Mouse (Mus musculus) left cerebral cortex, adult 2 months (tissue): ENCODE data around the gene Slc30a9. TPM values are rescaled to one million over a fixed set of nuclear protein-coding genes. Genes with fewer than 3 reads are reported as not detected.
A peak's percentile ranks its signal among the peaks of the same experiment; 100 is the strongest.

Experiments
- DNase-seq, 2 experiments: peaks; one replicate each; pipeline ENCODE4 v3.0.0; 2021 to 2022; ENCODE audit warnings: low spot score in 2 of 2, mixed read lengths in 1 of 2; ENCODE audit errors: extremely low spot score in 1 of 2
- H3K27ac ChIP-seq: fragments of 200-600 bp; 2 replicates; pipeline ENCODE4 v1.8.1; 2022
- H3K4me3 ChIP-seq: fragments of 200-600 bp; 2 replicates; pipeline ENCODE4 v1.8.1; 2022
- CTCF ChIP-seq: fragments of 200-600 bp; IDR thresholded peaks from 2 replicates; pipeline ENCODE4 v1.8.1; 2022; ENCODE audit warnings: antibody characterized with exemption, mild to moderate bottlenecking, moderate library complexity
- intact Hi-C: fragments of 180-260 bp; cut with DNase I; formaldehyde crosslinking; loops from one replicate; pipeline ENCODE4 v1.15.1; 2025
- long read RNA-seq, 2 experiments: library from polyadenylated mRNA; stranded (forward); transcript quantifications; one replicate each; pipeline ENCODE4 v2.0.0; 2021; ENCODE audit warnings: borderline mapping rate in 2 of 2
- total RNA-seq, 2 experiments: library from RNA; stranded (reverse); gene quantifications; 2 replicates each; pipeline ENCODE4 v1.2.3; 2021

The Slc30a9 gene
- 100 to 1,000 TPM; 168 to 178 TPM for total RNA-seq
- long read RNA-seq, experiment 1, full-length matches to known transcripts, result 258 of 293 reads
- long read RNA-seq, experiment 1, partial matches to known transcripts, result 11 of 293 reads
- long read RNA-seq, experiment 1, other reads (novel, unspliced or antisense), result 24 of 293 reads
- long read RNA-seq, experiment 2, full-length matches to known transcripts, result 194 of 228 reads
- long read RNA-seq, experiment 2, partial matches to known transcripts, result 8 of 228 reads
- long read RNA-seq, experiment 2, other reads (novel, unspliced or antisense), result 26 of 228 reads

DNA sequence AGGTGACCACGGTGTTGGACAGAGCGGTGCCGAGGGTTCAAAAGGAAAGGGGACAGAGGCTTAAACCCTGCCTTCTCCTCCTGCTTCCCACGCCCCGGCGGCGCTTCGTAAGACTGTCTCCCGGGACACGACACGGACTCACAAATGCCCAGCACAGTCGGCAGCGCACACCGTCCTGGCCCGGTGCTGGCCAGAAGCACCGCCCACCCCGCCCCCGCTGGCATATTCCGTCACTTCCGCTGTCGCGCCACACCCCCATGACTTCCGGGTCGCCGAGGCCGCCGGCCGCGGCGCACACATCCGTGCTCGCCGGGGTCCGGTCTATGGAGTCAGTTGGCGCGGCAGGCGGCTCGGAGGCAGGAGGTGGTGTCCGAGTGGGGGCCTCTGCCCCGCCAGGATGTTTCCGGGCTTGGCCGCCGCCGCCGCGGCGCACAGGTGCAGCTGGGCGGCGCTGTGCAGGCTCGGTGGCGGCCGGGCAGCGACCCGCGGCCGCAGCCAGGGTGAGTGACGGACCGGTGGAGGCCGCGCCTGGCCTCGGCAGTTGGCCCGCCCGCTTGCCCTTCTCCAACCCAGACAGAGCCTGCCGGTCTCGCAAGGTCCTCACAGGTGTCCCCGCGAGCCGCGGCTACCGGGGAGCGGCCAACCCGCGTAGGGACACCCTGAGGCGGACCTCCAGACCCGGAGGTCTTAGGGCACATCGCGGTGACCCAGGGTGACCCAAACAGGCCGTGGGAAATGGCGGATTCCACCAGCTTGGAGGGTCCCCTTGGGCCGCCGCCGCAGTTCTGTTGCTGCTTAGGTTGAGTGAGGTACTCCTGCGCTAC lies at the start of gene Slc30a9:
Gene Slc30a9 (plus strand): TSS at position 258 of the 824 bp plus-strand sequence.
- DNase-seq, result peak; percentile 92 to 94
- H3K4me3 ChIP-seq, result peak within 1 kb of the TSS; percentile 75
- intact Hi-C loops, result loop anchor here (2.0 to 5.0 kb wide), 2 partner anchors 46 to 115 kb away; partner anchors contain the start of gene Tmem33
- peak; percentile 18 for TF ChIP-seq CTCF
- peak within 1 kb of the TSS; percentile 96 for H3K27ac ChIP-seq

DNA sequence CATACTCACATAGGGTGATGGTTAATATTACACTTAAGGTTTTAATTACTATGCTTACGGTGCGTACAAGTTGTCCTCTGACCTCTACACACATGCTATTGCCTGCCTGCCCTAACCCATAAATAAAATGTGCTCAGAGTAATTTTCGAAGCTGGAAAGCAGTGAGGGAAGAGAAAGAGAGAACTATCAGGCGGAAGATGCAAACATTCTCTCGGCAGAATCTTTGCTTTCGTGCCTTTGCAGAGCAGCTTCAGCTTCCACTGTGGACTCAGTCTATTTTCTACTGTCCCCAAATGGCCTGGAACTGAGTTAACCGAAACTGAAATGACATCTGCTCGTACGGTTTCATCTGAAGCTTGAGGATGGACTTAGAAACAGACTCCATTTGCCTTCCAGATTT lies 48.3 kb upstream of the Slc30a9 start:
- TF ChIP-seq CTCF, result no peak
- DNase-seq, result no peak
- Histone ChIP-seq H3K4me3 (no peak overlapping the region), H3K27ac (peak overlapping the region; percentile 16; the same call in 1 of the 2 replicates)
- intact Hi-C loops, result no loop called here

DNA sequence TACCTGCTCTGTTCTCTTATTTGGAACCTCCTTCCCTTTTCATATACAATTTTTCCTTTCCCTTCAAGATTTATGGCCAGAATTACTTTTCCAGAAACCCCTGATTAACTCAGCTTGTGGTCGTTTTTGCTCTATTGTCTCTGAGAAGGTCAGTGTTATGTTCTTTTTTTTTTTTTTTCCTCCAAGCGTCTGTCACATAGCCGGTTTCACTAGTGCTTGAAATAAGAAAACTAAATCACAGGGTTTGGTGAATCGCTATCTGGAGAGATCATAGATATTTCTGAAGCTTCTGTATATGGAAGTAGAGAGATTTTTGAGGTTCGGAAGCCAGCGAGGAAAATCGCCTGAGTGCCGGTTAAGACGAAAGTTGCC lies 46.6 kb upstream of the Slc30a9 start:
- Histone ChIP-seq H3K27ac (peak overlapping the region; percentile 94; the same call in 1 of the 2 replicates), H3K4me3 (peak overlapping the region; percentile 83)
- TF ChIP-seq CTCF, result no peak
- intact Hi-C loops, result loop anchor here (2.0 kb wide), 1 partner anchor 47 kb away; the partner anchor contains the start of gene Slc30a9
- DNase-seq, result no peak

DNA sequence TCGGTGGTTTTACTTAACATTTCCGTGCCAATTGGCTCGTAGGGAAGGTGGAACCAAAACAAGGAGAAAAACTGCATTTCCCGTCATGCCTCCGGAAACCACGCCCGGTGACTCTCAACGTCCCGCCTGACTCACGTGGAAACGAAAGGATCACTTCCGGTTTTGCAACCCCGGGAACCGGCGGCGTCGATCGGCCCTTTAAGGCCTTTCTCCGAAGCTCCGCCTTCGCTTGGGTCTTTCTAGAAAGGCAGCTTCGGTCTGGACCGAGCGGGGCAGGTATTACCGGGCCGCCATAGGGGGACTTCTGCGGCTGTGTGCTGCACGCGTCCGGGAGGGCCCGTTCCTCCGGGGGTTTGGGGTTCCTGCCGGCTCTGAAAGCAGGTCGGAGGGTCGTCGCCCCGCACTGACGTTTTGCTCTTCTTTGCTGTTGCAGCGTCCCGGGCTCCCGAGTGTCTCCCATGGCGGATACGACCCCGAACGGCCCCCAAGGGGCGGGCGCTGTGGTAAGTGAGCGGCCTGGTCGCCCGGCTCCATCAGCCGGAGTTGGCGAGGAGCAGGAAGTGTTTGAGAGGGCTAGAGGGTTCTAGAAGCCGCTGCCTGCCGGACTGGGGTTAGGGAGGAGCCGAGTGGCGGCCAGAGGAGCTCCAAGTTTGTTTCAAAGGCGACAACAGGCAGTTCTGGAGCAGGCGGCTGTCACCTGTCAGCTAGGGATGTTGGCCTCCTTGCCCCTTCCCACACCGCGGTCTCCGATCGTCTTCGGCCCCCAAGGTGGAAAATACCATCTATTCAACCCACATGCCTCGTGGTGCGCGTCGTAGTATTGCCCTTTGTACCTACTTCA lies 46.0 kb upstream of the Slc30a9 start, which contains the start of gene Tmem33:
Gene Tmem33 (plus strand): TSS at position 35 of the 841 bp plus-strand sequence.
- intact Hi-C loops, result loop anchor here (2.0 kb wide), 1 partner anchor 46 kb away; the partner anchor contains the start of gene Slc30a9
- peak; percentile 87 to 91 for DNase-seq
- H3K4me3 ChIP-seq, result peak within 1 kb of the TSS; percentile 83
- no peak for TF ChIP-seq CTCF
- peak within 1 kb of the TSS; percentile 94 for H3K27ac ChIP-seq

DNA sequence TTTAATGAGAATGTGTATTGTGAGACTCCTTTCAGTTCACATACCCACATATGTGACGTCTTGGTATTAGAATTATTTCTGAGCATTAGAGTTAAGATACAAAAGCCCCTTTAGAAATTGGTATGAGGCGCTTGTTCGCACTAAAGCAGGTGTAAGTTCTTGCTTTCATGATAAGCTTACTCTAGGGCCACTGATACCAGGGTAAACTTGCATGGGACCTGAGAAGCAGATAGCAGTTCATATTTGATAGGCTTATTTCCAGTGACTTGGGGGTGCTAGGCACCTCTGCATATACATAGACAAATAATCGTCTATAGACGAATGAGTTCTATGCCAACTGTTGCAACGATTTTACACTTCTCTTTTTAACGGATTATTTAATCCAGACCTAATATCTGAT lies 43.8 kb upstream of the Slc30a9 start:
- Histone ChIP-seq H3K4me3 (no peak overlapping the region), H3K27ac (no peak overlapping the region)
- no peak for DNase-seq
- intact Hi-C loops, result no loop called here
- no peak for TF ChIP-seq CTCF

DNA sequence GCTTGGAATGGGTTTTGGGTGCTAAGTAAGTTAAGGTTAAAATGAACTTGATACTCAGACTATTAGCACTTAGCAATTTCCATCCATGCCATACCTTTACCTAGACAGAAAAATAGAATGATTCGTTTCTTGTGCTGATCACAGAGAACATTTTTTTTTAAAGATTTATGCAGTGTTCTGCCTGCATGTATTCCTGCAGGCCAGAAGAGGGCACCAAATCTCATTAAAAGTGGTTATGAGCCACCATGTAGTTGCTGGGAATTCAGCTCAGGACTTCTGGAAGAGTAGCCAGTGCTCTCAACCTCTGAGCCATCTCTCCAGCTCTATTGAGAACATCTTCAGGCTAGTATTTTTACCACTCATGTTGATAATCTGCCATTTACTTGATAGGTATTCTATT lies 40.6 kb upstream of the Slc30a9 start:
- no peak overlapping the region for H3K27ac ChIP-seq
- intact Hi-C loops, result no loop called here
- peak; percentile 49 for TF ChIP-seq CTCF
- no peak for DNase-seq
- H3K4me3 ChIP-seq, result no peak overlapping the region

DNA sequence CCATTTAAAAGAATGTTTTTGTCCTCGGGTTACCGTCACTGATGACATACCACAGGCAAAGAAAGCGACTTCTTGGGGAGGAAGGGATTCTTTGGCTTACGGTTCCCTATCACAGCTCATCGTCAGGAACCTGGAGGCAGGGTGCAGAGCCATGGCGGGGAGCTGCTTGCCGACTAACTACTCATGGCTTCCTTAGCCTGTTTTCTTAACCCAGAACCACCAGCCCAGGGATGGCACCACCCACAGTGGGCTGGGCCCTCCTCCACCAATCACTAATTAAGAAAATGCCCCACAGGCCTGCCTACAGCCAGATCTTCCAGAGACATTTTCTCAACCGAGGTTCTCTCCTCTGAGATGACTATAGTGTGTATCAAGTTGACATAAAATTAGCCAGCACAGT lies 37.4 kb upstream of the Slc30a9 start:
- intact Hi-C loops, result no loop called here
- Histone ChIP-seq H3K27ac (no peak overlapping the region), H3K4me3 (no peak overlapping the region)
- no peak for DNase-seq
- TF ChIP-seq CTCF, result no peak

DNA sequence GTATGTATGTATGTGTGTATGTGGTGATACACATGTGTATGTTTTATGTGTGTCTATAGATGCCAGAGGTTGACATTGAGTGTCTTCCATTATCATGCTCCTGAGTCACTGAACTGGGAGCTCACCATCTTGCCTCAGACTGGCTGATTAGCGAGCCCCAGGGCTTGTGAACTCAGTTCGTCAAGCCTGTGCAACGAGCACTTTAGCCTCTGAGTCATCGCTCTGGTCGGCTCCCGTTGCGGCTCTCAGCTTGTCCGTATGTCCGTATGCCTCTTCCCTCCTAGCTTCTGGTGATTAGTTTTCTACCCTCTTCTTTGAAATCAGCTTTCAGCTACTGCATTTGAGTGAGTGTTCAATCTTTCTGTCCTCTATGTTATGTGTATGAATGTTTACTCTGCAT lies 27.3 kb upstream of the Slc30a9 start:
- H3K4me3 ChIP-seq, result no peak overlapping the region
- no peak for DNase-seq
- no peak overlapping the region for H3K27ac ChIP-seq
- no peak for TF ChIP-seq CTCF
- intact Hi-C loops, result no loop called here

DNA sequence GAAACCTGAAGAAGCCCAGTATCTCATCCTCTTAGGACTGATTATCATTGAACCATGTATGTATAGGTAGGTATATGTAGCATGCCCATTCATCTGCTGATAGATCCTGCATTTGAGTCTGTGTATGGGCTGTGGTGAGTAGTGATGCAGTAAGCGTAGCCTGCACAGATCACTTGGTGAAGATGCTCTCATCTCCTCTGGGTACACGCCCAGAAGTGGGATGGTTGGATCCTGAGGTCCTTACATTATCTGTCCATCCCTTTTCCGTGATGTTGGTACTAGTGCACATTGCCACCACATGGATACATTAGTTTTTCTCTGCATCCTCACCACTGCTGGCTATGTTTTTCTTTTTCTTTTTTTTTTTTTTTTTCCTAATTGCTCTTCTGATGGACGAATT lies 26.9 kb upstream of the Slc30a9 start:
- no peak for TF ChIP-seq CTCF
- intact Hi-C loops, result no loop called here
- Histone ChIP-seq H3K4me3 (no peak overlapping the region), H3K27ac (no peak overlapping the region)
- DNase-seq, result no peak

DNA sequence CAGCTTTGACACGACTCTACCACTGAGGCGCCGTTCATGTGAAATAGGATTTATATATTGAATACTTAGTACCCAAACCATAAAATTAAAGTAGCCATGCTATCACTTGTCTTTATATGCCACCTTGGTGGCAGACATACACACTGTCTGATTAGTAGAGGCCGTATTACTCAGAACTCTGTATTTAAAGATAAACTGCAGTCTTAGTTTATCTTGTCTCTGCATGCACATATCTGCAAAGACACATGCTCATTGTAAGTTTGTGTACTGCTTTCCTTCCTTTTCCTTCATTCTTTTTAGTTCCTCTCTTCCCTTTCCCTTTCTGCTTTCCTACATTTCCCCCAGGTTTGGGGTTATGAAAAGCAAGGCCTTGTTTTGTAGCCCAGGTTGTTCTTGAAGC lies 26.4 kb upstream of the Slc30a9 start:
- intact Hi-C loops, result no loop called here
- H3K4me3 ChIP-seq, result no peak overlapping the region
- DNase-seq, result no peak
- no peak for TF ChIP-seq CTCF
- no peak overlapping the region for H3K27ac ChIP-seq

DNA sequence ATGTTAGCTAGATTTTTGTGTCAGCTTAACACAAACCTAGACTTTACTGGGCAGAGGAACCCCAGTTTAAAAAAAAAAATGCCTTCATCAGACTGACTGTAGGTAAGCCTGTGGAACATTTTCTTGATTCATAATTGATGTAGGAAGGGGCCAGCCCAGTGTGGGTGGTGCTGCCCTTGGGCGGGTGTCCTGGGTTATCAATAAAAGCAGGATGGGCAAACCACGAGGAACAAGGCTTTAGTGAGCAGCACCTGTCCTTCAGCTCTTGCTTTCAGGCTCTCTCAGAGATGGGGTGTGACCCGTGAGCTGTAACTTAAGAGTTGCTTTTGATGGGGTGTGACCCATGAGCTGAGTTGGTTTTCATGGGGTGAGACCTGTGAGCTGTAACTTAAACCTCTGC lies 11.7 kb upstream of the Slc30a9 start:
- H3K27ac ChIP-seq, result no peak overlapping the region
- DNase-seq, result no peak
- no peak for TF ChIP-seq CTCF
- intact Hi-C loops, result no loop called here
- no peak overlapping the region for H3K4me3 ChIP-seq

DNA sequence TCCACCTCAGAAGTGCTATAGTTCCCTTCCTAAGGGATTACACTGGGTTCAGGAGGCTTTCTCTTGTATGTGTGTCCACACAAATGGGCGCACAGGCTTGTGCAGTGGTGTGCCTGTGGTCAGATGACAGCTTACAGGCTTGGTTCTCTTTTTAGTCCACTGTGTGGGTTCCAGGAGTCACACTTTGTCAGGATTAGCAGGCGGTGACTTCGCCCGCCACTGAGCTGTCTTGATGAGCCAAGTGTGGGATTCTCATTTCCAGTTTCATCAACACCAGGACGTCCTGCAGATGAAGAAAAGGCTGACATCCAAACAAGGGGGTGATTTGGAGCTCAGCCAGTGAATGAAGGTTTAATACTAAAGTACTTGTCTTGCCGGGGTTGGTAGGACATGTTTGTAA lies 11.1 kb upstream of the Slc30a9 start:
- DNase-seq, result no peak
- Histone ChIP-seq H3K4me3 (no peak overlapping the region), H3K27ac (no peak overlapping the region)
- intact Hi-C loops, result no loop called here
- no peak for TF ChIP-seq CTCF
